Mouse (Mus musculus): ENCODE data around the gene Plekhh1. TPM values are rescaled to one million over a fixed set of nuclear protein-coding genes. Genes with fewer than 3 reads are reported as not detected.
"Not testable (repeated sequence)": the region's sequence is repeated elsewhere in the genome, so short reads cannot be mapped to it uniquely, and the experiment has no call there.

The Plekhh1 gene
- total RNA-seq, 2 experiments from 2014 or later: 2.6 to 2.9 TPM

GRCm38 (mm10) chr12:79027526-79027925 is 1.4 kb upstream of the Plekhh1 start:
- not testable (repeated sequence) for DNase-seq (ENCODE audit: low spot score in 2 of 2)

GRCm38 (mm10) chr12:79034331-79034730 is 5.4 kb downstream of the Plekhh1 start:
- DNase-seq (ENCODE audit: low spot score in 2 of 2): no peak

- DNase-seq (ENCODE audit: low spot score in 2 of 2): no peak
Measured at GRCm38 (mm10) chr12:79035349-79035748, 6.4 kb downstream of the Plekhh1 start.

GRCm38 (mm10) chr12:79039708-79040107 is 10.7 kb downstream of the Plekhh1 start:
- no peak for DNase-seq (ENCODE audit: low spot score in 2 of 2)

- no peak for DNase-seq (ENCODE audit: low spot score in 2 of 2)
Measured at GRCm38 (mm10) chr12:79040201-79040827, 11.4 kb downstream of the Plekhh1 start.

GRCm38 (mm10) chr12:79041436-79041835 is 12.5 kb downstream of the Plekhh1 start:
- DNase-seq (ENCODE audit: low spot score in 2 of 2): no peak

- DNase-seq (ENCODE audit: low spot score in 2 of 2): no peak
Measured at GRCm38 (mm10) chr12:79044668-79045067, 15.7 kb downstream of the Plekhh1 start.

- DNase-seq (ENCODE audit: low spot score in 2 of 2): no peak
Measured at GRCm38 (mm10) chr12:79046171-79046570, 17.2 kb downstream of the Plekhh1 start.

GRCm38 (mm10) chr12:79047203-79047602 is 18.2 kb downstream of the Plekhh1 start:
- DNase-seq (ENCODE audit: low spot score in 2 of 2): no peak

GRCm38 (mm10) chr12:79048898-79049297 is 19.9 kb downstream of the Plekhh1 start:
- DNase-seq (ENCODE audit: low spot score in 2 of 2): no peak

- no peak for DNase-seq (ENCODE audit: low spot score in 2 of 2)
Measured at GRCm38 (mm10) chr12:79049807-79050206, 20.8 kb downstream of the Plekhh1 start.

- DNase-seq (ENCODE audit: low spot score in 2 of 2): no peak
Measured at GRCm38 (mm10) chr12:79050545-79051212, 21.7 kb downstream of the Plekhh1 start.

GRCm38 (mm10) chr12:79052073-79052472 is 23.1 kb downstream of the Plekhh1 start:
- no peak for DNase-seq (ENCODE audit: low spot score in 2 of 2)

GRCm38 (mm10) chr12:79055276-79055675 is 26.3 kb downstream of the Plekhh1 start:
- DNase-seq (ENCODE audit: low spot score in 2 of 2): no peak

GRCm38 (mm10) chr12:79059573-79059972 is 30.6 kb downstream of the Plekhh1 start:
- DNase-seq (ENCODE audit: low spot score in 2 of 2): no peak

- DNase-seq (ENCODE audit: low spot score in 2 of 2): no peak
Measured at GRCm38 (mm10) chr12:79060134-79060533, 31.2 kb downstream of the Plekhh1 start.

GRCm38 (mm10) chr12:79060766-79061652 is 32.0 kb downstream of the Plekhh1 start:
- no peak for DNase-seq (ENCODE audit: low spot score in 2 of 2)

GRCm38 (mm10) chr12:79064451-79064850 is 35.5 kb downstream of the Plekhh1 start:
- no peak for DNase-seq (ENCODE audit: low spot score in 2 of 2)

- DNase-seq (ENCODE audit: low spot score in 2 of 2): no peak
Measured at GRCm38 (mm10) chr12:79066431-79066830, 37.5 kb downstream of the Plekhh1 start.

- no peak for DNase-seq (ENCODE audit: low spot score in 2 of 2)
Measured at GRCm38 (mm10) chr12:79067526-79067925, 38.6 kb downstream of the Plekhh1 start.

- DNase-seq (ENCODE audit: low spot score in 2 of 2): no peak
Measured at GRCm38 (mm10) chr12:79068306-79068705, 39.3 kb downstream of the Plekhh1 start.

GRCm38 (mm10) chr12:79069187-79069608 is 40.2 kb downstream of the Plekhh1 start:
- no peak for DNase-seq (ENCODE audit: low spot score in 2 of 2)
